Mouse (Mus musculus) bone marrow, adult 2 months (tissue): ENCODE data around the gene Fam227a.

Experiments
- CTCF ChIP-seq: fragments of 200-500 bp; IDR thresholded peaks from 2 replicates; pipeline ENCODE4 v1.5.1; 2011; ENCODE audit warnings: low read length, control low read depth; ENCODE audit not compliant: control insufficient read depth, insufficient read depth
- POLR2A ChIP-seq: fragments of 200-500 bp; IDR thresholded peaks from 2 replicates; pipeline ENCODE4 v1.6.1; 2011; ENCODE audit warnings: low read depth, mild to moderate bottlenecking, control low read depth, low read length, borderline replicate concordance; ENCODE audit not compliant: control insufficient read depth

DNA sequence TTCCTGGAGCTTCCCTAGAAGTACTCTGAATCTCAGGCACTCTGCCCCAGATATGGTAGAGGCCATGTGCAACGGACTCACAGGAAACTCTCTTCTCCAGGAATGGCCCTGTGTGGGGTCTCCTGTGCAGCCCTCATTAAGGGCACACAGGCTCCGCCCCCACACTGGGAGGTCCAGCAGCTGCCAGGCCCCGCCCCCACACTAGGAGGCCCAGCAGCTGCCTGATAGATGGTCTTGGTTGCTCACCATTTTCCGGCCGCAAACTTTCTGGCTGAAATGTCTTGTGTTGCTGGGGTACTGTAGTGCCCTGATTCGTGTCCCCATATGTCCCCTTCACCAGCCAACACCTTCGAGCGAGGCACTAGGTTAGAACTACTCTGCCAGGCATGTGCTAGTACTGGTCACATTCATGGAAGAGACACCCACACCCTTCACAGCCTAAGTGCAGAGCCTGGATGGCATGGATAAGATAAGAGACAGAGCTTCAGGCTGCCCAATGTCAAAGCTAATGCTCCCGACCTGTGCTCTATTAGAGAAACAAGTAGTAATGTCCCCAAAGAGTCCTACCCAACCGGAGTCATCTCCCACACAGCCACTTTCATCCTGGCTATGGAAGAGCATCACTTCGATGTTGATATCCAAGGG, 38.9 kb downstream of the Fam227a start:
- TF ChIP-seq POLR2A, result no peak
- no peak for TF ChIP-seq CTCF
